25 mouse cellular contexts compared by ENCODE assay signal in the genomic region with DNA sequence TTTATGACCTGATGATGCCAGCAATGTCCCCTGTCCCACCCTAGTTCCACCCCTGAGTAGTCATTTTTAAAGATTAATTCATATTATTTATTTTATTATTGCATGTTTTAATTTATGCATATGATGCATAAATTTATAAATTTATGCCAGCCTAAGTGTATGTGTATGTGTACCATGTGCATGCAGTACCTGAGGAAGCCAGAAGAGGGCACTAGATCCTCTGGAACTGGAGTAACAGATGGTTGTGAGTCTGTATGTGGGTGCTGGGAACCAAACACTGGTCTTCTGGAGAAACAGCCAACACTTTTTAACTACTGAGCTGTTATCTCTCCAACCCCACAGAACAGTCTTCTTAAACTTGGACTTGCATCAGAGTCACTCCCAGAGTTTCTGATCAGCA.
DNase-seq lines count a peak whose midpoint lies in the region; ATAC-seq and TF ChIP-seq lines count a peak whose summit lies in the region.
"Had no signal": no experiment of that assay in that cellular context is flagged by ENCODE, and none has a peak within 500 bp of the region (broad histone marks: within the 10 kb centered on the region; RNA-seq: fewer than 3 reads in every experiment).

No protein-coding gene starts in this region.

- ATAC-seq in hindbrain, postnatal 0 days, result no peak
- no peak for ATAC-seq in hindbrain, embryonic 11.5 days (ENCODE audit: low FRiP score)
- no peak for ATAC-seq in liver, postnatal 0 days
- no peak for ATAC-seq in liver, embryonic 12.5 days
- ATAC-seq in forebrain, embryonic 13.5 days, result no peak
- ATAC-seq: forebrain, embryonic 16.5 days; hindbrain, embryonic 16.5 days; intestine, embryonic 15.5 days had no signal

- no peaks in the 10 kb centered on the region for H3K36me3 ChIP-seq in hindbrain, postnatal 0 days (ENCODE audit: insufficient read depth, low read length)
- no peaks in the 10 kb centered on the region for H3K36me3 ChIP-seq in hindbrain, embryonic 11.5 days (ENCODE audit: control insufficient read depth, insufficient read depth, low read length)
- no peaks in the 10 kb centered on the region for H3K36me3 ChIP-seq in liver, postnatal 0 days (replicated peaks; ENCODE audit: insufficient read depth, low read length)
- H3K36me3 ChIP-seq in liver, embryonic 12.5 days, result no peaks in the 10 kb centered on the region
- H3K36me3 ChIP-seq in MEL (ENCODE audit: control insufficient read depth in 1 of 2, insufficient read depth in 2 of 2, low read length in 2 of 2), result no peaks in the 10 kb centered on the region
- no peaks in the 10 kb centered on the region for H3K36me3 ChIP-seq in forebrain, embryonic 13.5 days (ENCODE audit: poor library complexity, severe bottlenecking)
- H3K36me3 ChIP-seq: intestine, embryonic 15.5 days; liver, embryonic 15.5 days had no signal

- peaks cover 4% of the 10 kb centered on the region for H3K9me3 ChIP-seq in hindbrain, postnatal 0 days (ENCODE audit: low read length)
- no peaks in the 10 kb centered on the region; the same call in 1 of the 2 replicates for H3K9me3 ChIP-seq in hindbrain, embryonic 11.5 days (ENCODE audit: control insufficient read depth, low read length)
- peaks cover 6% of the 10 kb centered on the region for H3K9me3 ChIP-seq in liver, postnatal 0 days (ENCODE audit: low read length)
- 0 out of 2 replicates have a peak, but pooled peaks cover 7% of the 10 kb centered on the region for H3K9me3 ChIP-seq in liver, embryonic 12.5 days (replicated peaks)
- no peaks in the 10 kb centered on the region for H3K9me3 ChIP-seq in MEL (replicated peaks; ENCODE audit: insufficient read depth, low read length)
- H3K9me3 ChIP-seq in forebrain, embryonic 13.5 days (replicated peaks), result peaks cover 5% of the 10 kb centered on the region
- H3K9me3 ChIP-seq: intestine, embryonic 15.5 days; liver, embryonic 15.5 days had no signal

- peak; percentile 36 for TF ChIP-seq CTCF in hindbrain, postnatal 0 days (IDR thresholded peaks at IDR 0.05; ENCODE audit: low read depth)
- TF ChIP-seq CTCF in liver, postnatal 0 days (IDR thresholded peaks at IDR 0.05; ENCODE audit: low read depth), result peak; percentile 31
- peak in 1 of 3 experiments; percentile 26; a peak in 1 of 6 replicates for TF ChIP-seq CTCF in MEL (IDR thresholded peaks at IDR 0.05 in 2 of 3, conservative IDR thresholded peaks at IDR 0.05 in 1 of 3; ENCODE audit: control insufficient read depth in 1 of 3, insufficient read depth in 1 of 3, low read depth in 2 of 3, low read length in 3 of 3, poor library complexity in 1 of 3, severe bottlenecking in 1 of 3)

- H3K4me2 ChIP-seq in hindbrain, postnatal 0 days (ENCODE audit: low read depth, low read length), result no peak overlapping the region
- H3K4me2 ChIP-seq in hindbrain, embryonic 11.5 days (replicated peaks; ENCODE audit: low read depth, low read length), result no peak overlapping the region
- H3K4me2 ChIP-seq in liver, postnatal 0 days (ENCODE audit: low read depth, low read length), result no peak overlapping the region
- H3K4me2 ChIP-seq in liver, embryonic 12.5 days, result no peak overlapping the region
- H3K4me2 ChIP-seq in forebrain, embryonic 13.5 days, result no peak overlapping the region
- H3K4me2 ChIP-seq: intestine, embryonic 15.5 days; liver, embryonic 15.5 days had no signal

- no peak overlapping the region for H3K4me3 ChIP-seq in hindbrain, postnatal 0 days (ENCODE audit: low read length)
- H3K4me3 ChIP-seq in hindbrain, embryonic 11.5 days (ENCODE audit: low read depth, low read length), result no peak overlapping the region
- no peak overlapping the region for H3K4me3 ChIP-seq in liver, postnatal 0 days (ENCODE audit: low read depth, low read length)
- H3K4me3 ChIP-seq in liver, embryonic 12.5 days, result no peak overlapping the region
- no peak overlapping the region for H3K4me3 ChIP-seq in MEL (ENCODE audit: control insufficient read depth in 1 of 2, insufficient read depth in 1 of 2, low read depth in 2 of 2, low read length in 2 of 2)
- H3K4me3 ChIP-seq in forebrain, embryonic 13.5 days, result no peak overlapping the region
- H3K4me3 ChIP-seq: hindbrain, embryonic 10.5 days; intestine, embryonic 15.5 days; liver, embryonic 15.5 days had no signal

- DNase-seq in hindbrain, postnatal 0 days (ENCODE audit: low spot score), result no peak
- no peak for DNase-seq in hindbrain, embryonic 11.5 days (ENCODE audit: low spot score)
- no peak for DNase-seq in liver, postnatal 0 days
- peak; percentile 22 to 29 for DNase-seq in B cell, adult 2 months
- peak; percentile 3 for DNase-seq in MEL (ENCODE audit: low read depth, low spot score)
- DNase-seq in layer of hippocampus, adult 8-10 months (ENCODE audit: low spot score in 2 of 2), result no peak
- DNase-seq: adrenal gland, postnatal 10 days; cerebellum, adult 11 months; cerebellum, adult 9-10 months; cerebellum, postnatal 36 days; heart, postnatal 14 days; kidney, adult 2 months; left cerebral cortex, postnatal 4 days; lung, postnatal 14 days; midbrain, embryonic 14.5 days; right cerebral cortex, postnatal 25 days; thymus, adult 18-20 months; thymus, postnatal 25 days had no signal

- no peaks in the 10 kb centered on the region for H3K27me3 ChIP-seq in hindbrain, postnatal 0 days (ENCODE audit: insufficient read depth, low read length)
- 0 out of 2 replicates have a peak, but pooled peaks cover 3% of the 10 kb centered on the region for H3K27me3 ChIP-seq in hindbrain, embryonic 11.5 days (ENCODE audit: control insufficient read depth, insufficient read depth, low read length)
- H3K27me3 ChIP-seq in liver, postnatal 0 days (ENCODE audit: insufficient read depth, low read length), result no peaks in the 10 kb centered on the region
- H3K27me3 ChIP-seq in liver, embryonic 12.5 days (replicated peaks), result no peaks in the 10 kb centered on the region; the same call in 1 of the 2 replicates
- H3K27me3 ChIP-seq in MEL (ENCODE audit: control insufficient read depth in 1 of 2, insufficient read depth in 2 of 2, low read length in 2 of 2), result no peaks in the 10 kb centered on the region
- no peaks in the 10 kb centered on the region for H3K27me3 ChIP-seq in forebrain, embryonic 13.5 days
- H3K27me3 ChIP-seq: intestine, embryonic 15.5 days; liver, embryonic 15.5 days had no signal

- H3K79me2 ChIP-seq in MEL (ENCODE audit: control insufficient read depth, insufficient read depth, low read length, poor library complexity), result no peaks in the 10 kb centered on the region

- peaks cover 8% of the 10 kb centered on the region for H3K4me1 ChIP-seq in hindbrain, postnatal 0 days (ENCODE audit: insufficient read depth, low read length)
- peaks cover 5% of the 10 kb centered on the region; the same call in 1 of the 2 replicates for H3K4me1 ChIP-seq in hindbrain, embryonic 11.5 days (replicated peaks; ENCODE audit: control insufficient read depth, insufficient read depth, low read length)
- no peaks in the 10 kb centered on the region for H3K4me1 ChIP-seq in liver, postnatal 0 days (ENCODE audit: insufficient read depth)
- H3K4me1 ChIP-seq in liver, embryonic 12.5 days, result no peaks in the 10 kb centered on the region
- H3K4me1 ChIP-seq in MEL (ENCODE audit: control insufficient read depth in 1 of 2, insufficient read depth in 2 of 2, low read length in 2 of 2), result no peaks in the 10 kb centered on the region
- H3K4me1 ChIP-seq in forebrain, embryonic 13.5 days, result peaks cover 33% of the 10 kb centered on the region
- H3K4me1 ChIP-seq: intestine, embryonic 15.5 days; liver, embryonic 15.5 days had no signal

- no peak for TF ChIP-seq POLR2A in MEL (IDR thresholded peaks at IDR 0.05; ENCODE audit: control insufficient read depth in 1 of 2, insufficient read depth in 1 of 2, low read depth in 1 of 2, low read length in 2 of 2, poor library complexity in 1 of 2)

- TF ChIP-seq EP300 in liver, postnatal 0 days (IDR thresholded peaks at IDR 0.05; ENCODE audit: low read depth), result no peak
- TF ChIP-seq EP300 in MEL (IDR thresholded peaks at IDR 0.05; ENCODE audit: low read depth in 1 of 2, low read length in 2 of 2), result no peak

- no peak overlapping the region for H3K27ac ChIP-seq in hindbrain, postnatal 0 days
- H3K27ac ChIP-seq in hindbrain, embryonic 11.5 days (ENCODE audit: low read depth, low read length), result no peak overlapping the region
- no peak overlapping the region for H3K27ac ChIP-seq in liver, postnatal 0 days (ENCODE audit: low read depth)
- no peak overlapping the region for H3K27ac ChIP-seq in liver, embryonic 12.5 days
- no peak overlapping the region for H3K27ac ChIP-seq in MEL (ENCODE audit: control insufficient read depth, low read depth, low read length)
- H3K27ac ChIP-seq in forebrain, embryonic 13.5 days, result no peak overlapping the region
- H3K27ac ChIP-seq: hindbrain, embryonic 10.5 days; intestine, embryonic 15.5 days; liver, embryonic 15.5 days had no signal

- no peak for TF ChIP-seq RAD21 in MEL (IDR thresholded peaks at IDR 0.05; ENCODE audit: low read depth, low read length)

- H3K9ac ChIP-seq in hindbrain, postnatal 0 days (replicated peaks; ENCODE audit: low read length), result no peak overlapping the region
- H3K9ac ChIP-seq in hindbrain, embryonic 11.5 days (ENCODE audit: low read depth, low read length), result no peak overlapping the region
- H3K9ac ChIP-seq in liver, postnatal 0 days (replicated peaks), result no peak overlapping the region
- H3K9ac ChIP-seq in liver, embryonic 12.5 days, result no peak overlapping the region
- H3K9ac ChIP-seq in MEL (ENCODE audit: control insufficient read depth, low read depth, low read length, poor library complexity, severe bottlenecking), result no peak overlapping the region
- no peak overlapping the region for H3K9ac ChIP-seq in forebrain, embryonic 13.5 days
- H3K9ac ChIP-seq: intestine, embryonic 15.5 days; liver, embryonic 15.5 days had no signal

TF ChIP-seq in MEL, 35 proteins besides CTCF, POLR2A, EP300 and RAD21:
- TF ChIP-seq JUND (IDR thresholded peaks at IDR 0.05; ENCODE audit: low read depth, low read length), result no peak
- TF ChIP-seq SIN3A (IDR thresholded peaks at IDR 0.05; ENCODE audit: low read length), result no peak
- no peak for TF ChIP-seq GABPA (IDR thresholded peaks at IDR 0.05; ENCODE audit: low read depth, low read length)
- TF ChIP-seq BHLHE40 (IDR thresholded peaks at IDR 0.05; ENCODE audit: borderline replicate concordance, low read depth, low read length), result no peak
- no peak for TF ChIP-seq CHD2 (IDR thresholded peaks at IDR 0.05; ENCODE audit: low read length)
- no peak for TF ChIP-seq UBTF (IDR thresholded peaks at IDR 0.05; ENCODE audit: borderline replicate concordance, insufficient read depth, low read depth, low read length)
- no peak for TF ChIP-seq TAL1 (IDR thresholded peaks at IDR 0.05; ENCODE audit: low read length)
- no peak for TF ChIP-seq ZC3H11A (IDR thresholded peaks at IDR 0.05; ENCODE audit: low read depth, low read length)
- TF ChIP-seq ZMIZ1 (IDR thresholded peaks at IDR 0.05; ENCODE audit: low read depth, low read length), result no peak
- TF ChIP-seq ZNF384 (IDR thresholded peaks at IDR 0.05; ENCODE audit: low read depth, low read length), result no peak
- TF ChIP-seq E2F4 (IDR thresholded peaks at IDR 0.05; ENCODE audit: borderline replicate concordance, low read depth, low read length), result no peak
- no peak for TF ChIP-seq TCF12 (IDR thresholded peaks at IDR 0.05; ENCODE audit: low read depth, low read length)
- TF ChIP-seq CHD1 (IDR thresholded peaks at IDR 0.05; ENCODE audit: low read depth, low read length), result no peak
TF ChIP-seq in MEL: peak in this region for 0.

Comparison
In these comparisons a context has a peak if more than half of its experiments do, and no peak if none do; other contexts are left out.
1. DNase-seq: peak in B cell, adult 2 months (2 of 2) and MEL (single experiment); none in hindbrain, postnatal 0 days (single experiment), hindbrain, embryonic 11.5 days (single experiment), liver, postnatal 0 days (single experiment) and layer of hippocampus, adult 8-10 months (0 of 2).